Mouse (Mus musculus): ENCODE measurements around the gene Pdzrn4.
A peak's percentile ranks its signal among the peaks of the same experiment; 100 is the strongest.

DNA sequence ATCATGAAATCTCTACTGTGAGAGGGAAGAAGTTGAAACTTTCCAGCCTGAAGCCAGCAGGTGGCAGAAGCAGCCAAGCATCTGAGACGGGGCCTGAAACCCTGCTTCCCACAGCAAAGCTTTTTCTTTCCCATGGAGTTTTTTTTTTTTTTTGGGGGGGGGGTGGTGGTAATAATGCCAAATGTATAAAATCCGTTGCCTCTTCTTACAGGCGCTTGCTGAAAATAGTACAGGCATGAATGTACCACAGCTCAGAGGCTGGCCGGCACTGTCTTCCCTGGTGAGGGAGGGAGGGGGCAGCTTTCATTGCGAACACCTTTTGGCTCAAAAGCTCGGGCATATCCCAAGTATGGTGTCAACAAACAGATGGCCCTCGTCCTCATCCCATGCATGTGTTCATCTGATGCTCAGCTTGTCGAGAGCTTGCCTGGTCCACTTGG, 51.0 kb downstream of the Pdzrn4 start:
- TF ChIP-seq POLR2A (IDR thresholded peaks at IDR 0.05; ENCODE audit: insufficient read depth, low read length) (no peak), CTCF (IDR thresholded peaks at IDR 0.05; ENCODE audit: low read depth, low read length) (peak; percentile 31), EP300 (IDR thresholded peaks at IDR 0.05; ENCODE audit: insufficient read depth, low read depth, low read length) (no peak)
